Mouse (Mus musculus) right cerebral cortex, postnatal 10 days (tissue): ENCODE measurements at regions not wholly inside any gene's neighbourhood (a gene's known extent, or its start where the extent isn't known, plus 50 kb on each side); places are given as distances from the start of the nearest gene placed in this dataset.
"Not testable (repeated sequence)": the region's sequence is repeated elsewhere in the genome, so short reads cannot be mapped to it uniquely, and the experiment has no call there.

Experiments
- DNase-seq, 2 experiments: peaks; one replicate each; pipeline ENCODE4 v3.0.0; 2021; ENCODE audit warnings: low spot score in 2 of 2

- no peak for DNase-seq
Observed at GRCm38 (mm10) chr2:149283274-149283673, 121.6 kb upstream of the Cst10 start.

- no peak for DNase-seq
Observed at GRCm38 (mm10) chr2:149284199-149284598, 120.7 kb upstream of the Cst10 start.

GRCm38 (mm10) chr2:149296936-149297335, 107.9 kb upstream of the Cst10 start:
- not testable (repeated sequence) for DNase-seq

GRCm38 (mm10) chr2:149305553-149305952, 99.3 kb upstream of the Cst10 start:
- DNase-seq: no peak

- DNase-seq: peak; percentile 32 to 54
Observed at GRCm38 (mm10) chr2:149350239-149350811, 54.5 kb upstream of the Cst10 start.
